Mouse (Mus musculus) ovary, postnatal 36 days (tissue): ENCODE results near the gene Il12rb2.
A peak's percentile ranks its signal among the peaks of the same experiment; 100 is the strongest.

ENCODE experiments used
- DNase-seq: peaks from one replicate; pipeline ENCODE4 v3.0.0; 2022; ENCODE audit warnings: low spot score, mixed read lengths

The Il12rb2 gene

DNA sequence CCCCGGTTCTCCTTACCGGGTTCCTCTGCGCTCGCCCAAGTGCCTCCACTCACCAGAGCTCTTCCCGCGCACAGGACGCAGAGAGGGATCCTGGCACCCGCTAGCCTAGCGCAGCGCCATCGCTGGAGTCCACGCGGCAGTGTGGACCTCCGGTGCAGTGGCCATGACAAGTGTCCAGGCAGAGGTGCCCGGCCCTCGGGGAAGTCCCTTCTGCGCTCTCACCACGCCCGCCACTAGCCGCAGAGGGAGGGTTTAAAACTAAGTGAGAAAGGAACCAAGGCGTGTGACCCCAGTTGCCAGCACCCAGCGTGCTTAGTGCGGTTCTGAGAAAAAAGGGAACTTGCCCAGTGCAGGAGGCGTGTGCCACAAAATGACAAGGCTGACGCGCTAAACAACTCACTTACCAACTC is at the start of gene Il12rb2:
Il12rb2 (minus strand) TSS at position 207 of the 410 bp plus-strand sequence.
- peak; percentile 4 for DNase-seq

GRCm38 (mm10) chr6:67421761-67422160 is 45.8 kb upstream of the Il12rb2 start:
- DNase-seq, result no peak

DNA sequence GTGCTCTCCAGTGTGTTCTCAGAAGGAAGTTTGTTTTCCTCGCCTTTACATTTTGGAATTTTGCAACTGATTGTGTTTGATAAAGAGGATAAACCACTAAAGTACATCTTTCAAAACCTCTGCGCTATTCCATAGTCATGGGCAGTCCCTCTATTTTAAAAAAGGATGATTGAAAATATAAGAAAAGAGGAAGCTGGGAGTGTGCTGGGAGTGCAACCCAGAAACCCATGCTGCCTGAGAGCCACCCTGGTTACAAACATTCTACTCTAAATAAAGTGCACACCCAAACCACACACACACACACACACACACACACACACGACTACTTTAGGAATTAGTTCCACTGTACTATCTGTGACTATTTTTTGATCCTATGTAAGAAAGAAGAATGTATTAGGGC is 40.6 kb upstream of the Il12rb2 start:
- DNase-seq, result no peak

DNA sequence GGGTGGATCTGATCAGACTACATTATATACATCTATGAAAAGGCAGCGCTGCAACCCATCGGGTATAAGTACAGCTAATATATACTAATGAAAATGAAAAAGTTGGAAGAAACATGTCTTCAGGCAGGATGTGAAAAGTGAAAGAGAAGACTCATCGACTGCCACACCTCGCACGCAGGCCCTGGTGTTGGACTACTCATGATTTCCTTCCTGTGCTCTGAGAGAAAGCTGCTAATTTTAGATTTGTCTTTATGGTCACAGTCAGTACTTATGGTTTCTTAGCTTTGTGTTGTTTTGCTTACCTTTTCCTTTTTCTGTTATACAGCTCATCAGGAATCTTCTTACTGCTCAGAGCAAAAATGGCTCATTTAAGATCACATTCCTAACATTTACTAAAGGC is 39.3 kb upstream of the Il12rb2 start:
- no peak for DNase-seq

GRCm38 (mm10) chr6:67413378-67413777 is 37.4 kb upstream of the Il12rb2 start:
- no peak for DNase-seq

DNA sequence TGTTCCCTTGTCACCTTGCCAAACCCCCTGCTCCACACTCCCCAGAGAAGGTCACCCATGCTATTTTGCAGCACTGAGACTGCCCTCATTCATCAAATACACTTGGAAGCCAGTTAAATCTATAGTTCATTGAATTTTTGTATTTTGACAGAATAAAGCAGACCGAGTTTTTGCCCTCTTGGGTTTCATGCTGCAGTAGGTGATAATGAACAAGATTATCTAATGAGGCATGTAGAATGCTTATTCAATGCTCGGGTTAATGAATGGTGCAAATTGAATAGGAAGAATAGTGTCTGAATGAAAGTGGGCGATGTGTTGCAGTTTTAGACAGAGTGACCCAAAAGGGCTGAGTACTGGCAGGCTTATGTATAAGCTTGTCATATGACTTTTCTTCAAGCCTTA is 29.3 kb upstream of the Il12rb2 start:
- DNase-seq, result no peak

GRCm38 (mm10) chr6:67399551-67399950 is 23.6 kb upstream of the Il12rb2 start:
- DNase-seq, result no peak

GRCm38 (mm10) chr6:67365785-67366184 is 10.2 kb downstream of the Il12rb2 start:
- DNase-seq, result no peak

- no peak for DNase-seq
These were observed 27.9 kb downstream of the Il12rb2 start for GRCm38 (mm10) chr6:67348065-67348464.

GRCm38 (mm10) chr6:67339494-67339893 is 36.5 kb downstream of the Il12rb2 start:
- DNase-seq, result no peak

DNA sequence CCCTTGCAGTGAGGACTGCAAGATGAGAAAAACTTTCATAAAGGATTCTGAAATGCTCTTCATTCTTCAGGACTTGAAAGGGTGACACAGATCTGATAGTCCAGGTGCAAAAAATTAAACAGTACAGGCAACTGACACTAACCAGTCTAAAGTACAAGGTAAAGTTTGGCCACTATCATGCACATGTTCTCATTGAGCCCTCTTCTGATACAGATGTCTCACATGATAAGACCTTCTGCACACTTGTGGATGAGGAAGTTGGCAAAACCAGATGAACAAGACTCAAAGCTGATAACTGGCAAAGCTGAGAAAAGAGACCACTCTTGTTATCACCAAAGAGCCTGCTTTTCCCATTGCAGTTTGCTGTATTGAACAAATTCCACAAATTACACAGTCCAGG is 38.0 kb downstream of the Il12rb2 start:
- DNase-seq, result no peak

- no peak for DNase-seq
These were observed 52.2 kb downstream of the Il12rb2 start for GRCm38 (mm10) chr6:67323788-67324187.

- peak; percentile 66 for DNase-seq
These were observed 57.5 kb downstream of the Il12rb2 start for GRCm38 (mm10) chr6:67318451-67318850.

DNA sequence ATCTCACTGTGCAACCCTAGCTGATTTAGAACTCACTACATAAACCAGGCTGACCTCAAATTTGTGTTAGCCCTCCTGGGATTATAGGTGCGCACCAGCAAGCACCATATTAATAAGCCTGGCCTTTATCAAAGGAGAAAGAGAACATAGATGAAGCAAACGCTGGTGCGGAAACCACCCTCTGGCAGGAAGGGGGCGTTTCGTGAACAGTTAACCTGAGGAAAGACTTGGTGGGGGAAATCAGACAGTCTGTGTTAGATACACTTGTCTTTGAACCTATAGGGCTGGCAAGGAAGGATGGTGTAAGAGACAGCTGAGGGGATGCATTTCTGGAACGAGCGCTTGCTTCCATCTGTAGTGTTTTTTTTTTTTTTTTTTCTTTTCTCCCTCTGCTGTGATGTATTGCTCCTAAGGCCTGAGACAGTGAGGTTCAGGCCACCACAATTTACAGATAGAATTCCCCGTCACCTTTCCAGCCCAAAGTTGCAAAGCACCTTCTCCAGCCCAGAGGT is 58.1 kb downstream of the Il12rb2 start:
- no peak for DNase-seq

DNA sequence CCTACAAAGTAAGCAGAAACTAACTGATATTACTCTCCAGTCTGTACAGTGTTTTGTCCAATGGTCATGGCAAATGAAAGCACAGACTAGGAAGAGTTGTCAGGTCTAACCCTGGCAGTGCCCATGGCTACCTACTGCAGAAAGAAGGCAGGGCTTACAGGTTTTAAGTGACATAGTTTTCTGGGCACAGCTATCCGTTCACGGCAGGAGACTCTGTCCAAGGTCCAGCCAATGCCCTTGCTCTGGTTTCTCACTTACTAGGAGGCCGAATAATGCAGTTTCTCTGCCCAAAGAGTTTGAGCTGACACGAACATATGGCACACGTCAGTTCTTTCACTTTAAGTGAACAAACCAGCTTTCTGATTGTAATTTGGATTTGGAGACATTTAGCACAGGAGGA is 58.9 kb downstream of the Il12rb2 start:
- DNase-seq, result no peak

GRCm38 (mm10) chr6:67314697-67315096 is 61.3 kb downstream of the Il12rb2 start:
- no peak for DNase-seq

DNA sequence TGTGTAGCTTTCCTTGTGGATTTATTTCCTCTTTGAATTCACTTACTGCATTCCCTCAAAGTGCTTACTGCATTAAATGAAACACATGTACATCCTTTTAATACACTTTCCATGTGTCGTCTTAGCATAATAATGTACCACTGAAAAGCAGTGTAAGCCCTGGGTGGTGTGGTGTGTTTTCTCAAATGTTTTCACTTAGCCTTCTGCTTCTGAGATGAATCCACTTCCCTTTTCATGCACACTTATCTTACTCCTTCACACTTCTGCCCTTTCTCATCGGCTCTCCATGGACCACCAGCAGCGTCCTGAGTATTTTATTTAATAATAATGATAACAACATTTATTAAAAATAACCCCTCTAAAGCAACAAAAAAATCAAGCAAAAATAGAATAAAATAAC is 66.2 kb downstream of the Il12rb2 start:
- no peak for DNase-seq

DNA sequence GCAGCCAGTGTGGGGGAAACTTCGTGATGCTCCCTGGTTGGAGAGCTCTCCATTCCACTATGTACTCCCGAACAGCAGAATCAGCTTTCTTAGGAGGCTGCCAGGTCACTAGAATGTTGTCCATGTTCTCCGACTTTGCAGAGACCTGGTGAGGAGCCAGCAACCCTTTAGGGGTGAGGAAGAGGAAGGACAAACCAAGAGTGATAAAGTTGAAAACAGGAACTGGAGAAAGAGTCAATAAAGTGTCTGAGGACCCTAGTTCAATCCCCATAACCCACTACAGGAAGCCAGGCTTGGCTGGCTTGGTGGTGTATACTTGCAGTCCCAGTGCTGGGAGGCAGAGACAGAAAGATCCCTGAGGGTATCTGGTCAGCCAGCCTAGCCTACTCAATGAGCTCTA is 67.0 kb downstream of the Il12rb2 start:
- no peak for DNase-seq

GRCm38 (mm10) chr6:67303210-67303609 is 72.8 kb downstream of the Il12rb2 start:
- no peak for DNase-seq

GRCm38 (mm10) chr6:67302471-67302870 is 73.5 kb downstream of the Il12rb2 start:
- no peak for DNase-seq

DNA sequence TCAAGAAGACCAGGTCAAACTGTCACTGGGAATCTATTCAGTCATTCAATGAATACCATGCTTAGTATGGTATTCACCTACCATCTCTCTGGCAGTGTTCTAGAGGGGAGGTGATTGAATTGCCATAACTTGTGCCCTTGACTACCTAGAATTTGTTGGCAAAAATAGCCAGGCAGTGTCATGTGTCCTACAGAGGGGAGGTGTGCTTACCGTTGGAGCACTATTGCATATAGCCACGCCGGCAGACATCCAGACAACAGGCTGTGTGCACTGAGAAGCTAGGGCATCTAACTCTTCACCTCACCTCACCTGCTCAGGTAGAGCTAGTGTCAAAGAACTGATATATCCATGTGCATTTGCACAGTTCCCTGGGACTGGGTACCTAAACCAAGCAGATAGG is 74.8 kb downstream of the Il12rb2 start:
- no peak for DNase-seq

- DNase-seq, result no peak
These were observed 75.3 kb downstream of the Il12rb2 start for GRCm38 (mm10) chr6:67300710-67301163.

- DNase-seq, result no peak
These were observed 75.7 kb downstream of the Il12rb2 start for GRCm38 (mm10) chr6:67300300-67300699.

DNA sequence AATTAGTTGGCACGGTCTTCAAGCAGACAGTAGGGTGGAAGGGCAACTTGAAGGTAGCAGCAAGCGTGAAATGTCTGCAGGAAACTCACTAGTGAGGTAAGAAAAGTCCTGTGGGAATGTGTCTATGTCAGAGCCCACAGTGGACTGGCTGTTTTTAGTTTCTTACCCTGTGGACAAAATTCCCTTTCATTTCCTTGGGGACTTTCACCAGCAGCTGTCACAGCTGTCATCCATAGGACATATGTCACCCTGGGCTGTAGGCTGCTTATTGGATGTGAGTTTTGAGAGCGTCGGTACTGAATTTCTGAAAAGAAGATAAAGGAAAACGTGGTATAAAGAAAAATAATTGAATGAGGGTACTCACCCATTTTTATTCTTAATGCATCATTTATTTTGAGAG is 77.2 kb downstream of the Il12rb2 start:
- no peak for DNase-seq

- no peak for DNase-seq
These were observed 79.9 kb downstream of the Il12rb2 start for GRCm38 (mm10) chr6:67296126-67296525.
